Mouse (Mus musculus) olfactory bulb, adult 2 months (tissue): ENCODE measurements around the gene Cdc40.

Experiments used
- CTCF ChIP-seq: fragments of 200-500 bp; IDR thresholded peaks from 2 replicates; pipeline ENCODE4 v1.5.1; 2012; ENCODE audit warnings: low read depth, mild to moderate bottlenecking, low read length, moderate library complexity; ENCODE audit not compliant: insufficient read depth
- POLR2A ChIP-seq: fragments of 200-500 bp; IDR thresholded peaks from 2 replicates; pipeline ENCODE4 v1.6.1; 2012; ENCODE audit warnings: mild to moderate bottlenecking, low read depth, low read length, moderate library complexity; ENCODE audit not compliant: insufficient read depth

DNA sequence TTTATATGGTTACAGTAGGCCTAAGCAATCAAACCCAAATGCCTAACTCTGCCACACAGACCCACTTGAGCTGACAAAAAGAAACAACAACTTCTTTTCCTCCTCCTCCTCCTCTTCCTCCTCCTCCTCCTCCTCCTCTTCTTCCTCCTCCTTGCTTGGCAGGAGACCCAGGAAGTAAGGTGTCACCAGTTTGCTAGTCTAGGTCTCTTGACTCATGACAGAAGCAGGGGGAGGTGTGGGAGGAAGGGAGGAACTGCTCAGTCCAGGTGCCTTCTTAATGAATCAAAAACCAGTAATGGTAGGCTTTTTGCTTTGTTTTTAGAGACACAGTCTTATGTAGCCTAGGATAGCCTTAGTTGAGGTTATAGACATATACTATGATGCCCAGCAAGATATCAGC lies 32.0 kb downstream of the Cdc40 start:
- no peak for TF ChIP-seq POLR2A
- no peak for TF ChIP-seq CTCF
